Mouse (Mus musculus) CH12.LX (cell line): ENCODE results near the gene Ccdc103. TPM values are rescaled to one million over a fixed set of nuclear protein-coding genes. Genes with fewer than 3 reads are reported as not detected.

Source experiments
- DNase-seq: peaks from one replicate; pipeline ENCODE4 v3.0.0-alpha.2; 2013; ENCODE audit errors: extremely low read depth
- H3K27ac ChIP-seq: 2 replicates; pipeline ENCODE4 v1.5.1; 2012; ENCODE audit warnings: low read depth, mild to moderate bottlenecking, control low read depth, moderate library complexity; ENCODE audit not compliant: insufficient read depth
- H3K27me3 ChIP-seq: replicated peaks from 2 replicates; pipeline ENCODE3; 2012; ENCODE audit warnings: inconsistent platforms
- H3K36me3 ChIP-seq, 2 experiments: replicated peaks in 1 of 2; 2 replicates each; pipeline versions ENCODE3 to v1.6.1; 2012; ENCODE audit warnings: inconsistent platforms in 1 of 2, low read length in 1 of 2, mild to moderate bottlenecking in 1 of 2, mixed read lengths in 1 of 2, moderate library complexity in 1 of 2; ENCODE audit not compliant: control insufficient read depth in 1 of 2, insufficient read depth in 1 of 2
- H3K4me1 ChIP-seq, 2 experiments: 2 replicates each; pipeline ENCODE4 v1.6.1; 2012; ENCODE audit warnings: inconsistent platforms in 1 of 2, moderate library complexity in 1 of 2; ENCODE audit not compliant: insufficient read depth in 2 of 2, control insufficient read depth in 1 of 2
- H3K4me2 ChIP-seq: 2 replicates; pipeline ENCODE4 v1.6.1; 2012; ENCODE audit warnings: low read depth, mild to moderate bottlenecking, control low read depth; ENCODE audit not compliant: poor library complexity, insufficient read depth, severe bottlenecking
- H3K4me3 ChIP-seq, 3 experiments: fragments of 150-350 bp in 1 of 3; sonication (generic) in 1 of 3; replicated peaks in 1 of 3; 2 replicates each; pipeline versions ENCODE3 to v1.5.1; 2011 to 2012; ENCODE audit warnings: low read depth in 2 of 3, low read length in 2 of 3, mild to moderate bottlenecking in 2 of 3, moderate library complexity in 2 of 3, control low read depth in 1 of 3, improper control_type of control experiment in 1 of 3, inconsistent platforms in 1 of 3, mixed read lengths in 1 of 3; ENCODE audit not compliant: poor library complexity in 1 of 3
- H3K79me2 ChIP-seq: replicated peaks from 2 replicates; pipeline ENCODE4 v1.6.1; 2012; ENCODE audit warnings: mild to moderate bottlenecking, moderate library complexity; ENCODE audit not compliant: control insufficient read depth, poor library complexity, insufficient read depth, severe bottlenecking; ENCODE audit errors: extremely low read depth
- H3K9ac ChIP-seq: 2 replicates; pipeline ENCODE4 v1.6.1; 2012; ENCODE audit warnings: low read depth, mild to moderate bottlenecking, control low read depth, moderate library complexity; ENCODE audit not compliant: insufficient read depth
- H3K9me3 ChIP-seq: replicated peaks from 2 replicates; pipeline ENCODE3; 2012; ENCODE audit warnings: low read length, inconsistent platforms, mixed read lengths
- BHLHE40 ChIP-seq: IDR thresholded peaks from 2 replicates; pipeline ENCODE4 v1.6.1; 2011; ENCODE audit warnings: mild to moderate bottlenecking, low read depth, low read length, improper control_type of control experiment
- CTCF ChIP-seq, 2 experiments: IDR thresholded peaks in 1 of 2; conservative IDR thresholded peaks in 1 of 2; 2 replicates each; pipeline ENCODE4 v1.5.1; 2011 to 2012; ENCODE audit warnings: low read depth in 2 of 2, low read length in 2 of 2, improper control_type of control experiment in 1 of 2, inconsistent platforms in 1 of 2, mild to moderate bottlenecking in 1 of 2, moderate library complexity in 1 of 2
- E2F4 ChIP-seq: IDR thresholded peaks from 2 replicates; pipeline ENCODE4 v1.6.1; 2011; ENCODE audit warnings: low read depth, low read length, improper control_type of control experiment; ENCODE audit not compliant: insufficient replicate concordance
- ETS1 ChIP-seq: conservative IDR thresholded peaks from 2 replicates; pipeline ENCODE4 v1.6.1; 2012; ENCODE audit warnings: low read depth, mild to moderate bottlenecking, inconsistent platforms, low read length, improper control_type of control experiment, moderate library complexity
- KAT2A ChIP-seq: IDR thresholded peaks from 2 replicates; pipeline ENCODE4 v1.6.1; 2012; ENCODE audit warnings: low read length, improper control_type of control experiment, inconsistent platforms; ENCODE audit not compliant: insufficient replicate concordance
- MAX ChIP-seq: IDR thresholded peaks from 2 replicates; pipeline ENCODE4 v1.6.1; 2011; ENCODE audit warnings: low read length, improper control_type of control experiment
- MXI1 ChIP-seq: IDR thresholded peaks from 2 replicates; pipeline ENCODE4 v1.6.1; 2011; ENCODE audit warnings: mild to moderate bottlenecking, low read depth, low read length, improper control_type of control experiment
- POLR2AphosphoS2 ChIP-seq: IDR thresholded peaks from 2 replicates; pipeline ENCODE4 v1.6.1; 2011; ENCODE audit warnings: low read depth, low read length, improper control_type of control experiment
- TBP ChIP-seq: conservative IDR thresholded peaks from 2 replicates; pipeline ENCODE4 v1.6.1; 2011; ENCODE audit warnings: low read depth, low read length, improper control_type of control experiment
- USF1 ChIP-seq: IDR thresholded peaks from 2 replicates; pipeline ENCODE4 v1.6.1; 2014; ENCODE audit warnings: low read depth, mild to moderate bottlenecking, inconsistent platforms, low read length, improper control_type of control experiment
- ZKSCAN1 ChIP-seq: IDR thresholded peaks from 2 replicates; pipeline ENCODE4 v1.6.1; 2012; ENCODE audit warnings: low read depth, inconsistent platforms, low read length, improper control_type of control experiment, borderline replicate concordance
- ZMIZ1 ChIP-seq: IDR thresholded peaks from 2 replicates; pipeline ENCODE4 v1.6.1; 2012; ENCODE audit warnings: low read depth, mild to moderate bottlenecking, inconsistent platforms, low read length, improper control_type of control experiment
- dilution Hi-C: fragments of 300-500 bp; cut with MboI; formaldehyde crosslinking; loops from 2 replicates; pipeline ENCODE4 v1.14.3; 2020; ENCODE audit warnings: low sequenced_read_pairs; ENCODE audit not compliant: extremely low pct_unique_long_range_greater_than_20kb, extremely low pct_ligation_motif_present
- in situ Hi-C: fragments of 300-500 bp; cut with MboI; formaldehyde crosslinking; loops from 3 replicates; pipeline ENCODE4 v1.14.3; 2019; ENCODE audit warnings: low sequenced_read_pairs, low pct_ligation_motif_present, low pct_unique_long_range_greater_than_20kb, mixed read lengths
- polyA plus RNA-seq: library from polyadenylated mRNA; unstranded; fragments of >175 nt; gene quantifications from 2 replicates; pipeline ENCODE4 v1.2.1, GENCODE M21; 2012; ENCODE audit warnings: low read depth; ENCODE audit not compliant: insufficient read length
- total RNA-seq, 2 experiments: library from RNA; depleted of rRNA; stranded (reverse); fragments of 300-350 nt in 1 of 2; fragments of >200 nt in 1 of 2; gene quantifications; 2 replicates each; pipeline ENCODE4 v1.2.3; 2012 to 2014

Gene Ccdc103
- total and polyA plus RNA-seq, 3 experiments, result 0.20 to 0.58 (median 0.42) TPM

- in situ Hi-C loops, result no loop called here
- H3K4me2 ChIP-seq, result no peak overlapping the region
- no peak overlapping the region for H3K27ac ChIP-seq
- no peak for TF ChIP-seq MXI1
- TF ChIP-seq TBP, result 0 out of 2 replicates have a peak, but pooled peaks have one; percentile 67
- no peak for TF ChIP-seq KAT2A
- H3K79me2 ChIP-seq, result no peaks in the 10 kb centered on the region
- H3K9ac ChIP-seq, result no peak overlapping the region
- peaks cover 16% of the 10 kb centered on the region for H3K27me3 ChIP-seq
- no peak overlapping the region for H3K4me3 ChIP-seq
- H3K9me3 ChIP-seq, result no peaks in the 10 kb centered on the region
- peaks cover 27 to 41% of the 10 kb centered on the region in 2 experiments for H3K36me3 ChIP-seq
- H3K4me1 ChIP-seq, result peaks cover 3 to 11% of the 10 kb centered on the region in 2 experiments; a peak in 2 of 4 replicates
- no peak for DNase-seq
- dilution Hi-C loops, result no loop called here
Measured at GRCm38 (mm10) chr11:102902107-102902506, 21.1 kb downstream of the Ccdc103 start.

GRCm38 (mm10) chr11:102903654-102904053, 22.6 kb downstream of the Ccdc103 start:
- H3K4me2 ChIP-seq, result no peak overlapping the region
- in situ Hi-C loops, result no loop called here
- TF ChIP-seq CTCF (conservative IDR thresholded peaks at IDR 0.05 in 1 of 2, IDR thresholded peaks at IDR 0.05 in 1 of 2; ENCODE audit: low read depth in 2 of 2, low read length in 2 of 2) (no peak), KAT2A (no peak), MXI1 (no peak), POLR2AphosphoS2 (peak; percentile 13; the same call in 1 of the 2 replicates), USF1 (no peak), BHLHE40 (no peak)

GRCm38 (mm10) chr11:102911376-102911775, 30.4 kb downstream of the Ccdc103 start:
- no peaks in the 10 kb centered on the region for H3K27me3 ChIP-seq
- dilution Hi-C loops, result no loop called here

More at GRCm38 (mm10) chr11:102903654-102904053, 22.6 kb downstream of the Ccdc103 start:
- Histone ChIP-seq H3K36me3 (peaks cover 42 to 56% of the 10 kb centered on the region in 2 experiments), H3K4me1 (peaks cover 3 to 11% of the 10 kb centered on the region in 2 experiments; a peak in 2 of 4 replicates), H3K9me3 (no peaks in the 10 kb centered on the region), H3K27me3 (peaks cover 2% of the 10 kb centered on the region), H3K79me2 (no peaks in the 10 kb centered on the region), H3K9ac (no peak overlapping the region), H3K4me3 (no peak overlapping the region), H3K27ac (no peak overlapping the region)
- dilution Hi-C loops, result no loop called here
- DNase-seq, result no peak

More at GRCm38 (mm10) chr11:102911376-102911775, 30.4 kb downstream of the Ccdc103 start:
- H3K4me3 ChIP-seq, result no peak overlapping the region
- TF ChIP-seq ZKSCAN1, result no peak
- TF ChIP-seq E2F4, result no peak
- TF ChIP-seq POLR2AphosphoS2, result no peak
- TF ChIP-seq MAX, result no peak
- no peak for TF ChIP-seq ZMIZ1
- TF ChIP-seq ETS1, result no peak
- H3K9ac ChIP-seq, result no peak overlapping the region
- in situ Hi-C loops, result no loop called here
- peaks cover 94 to 99% of the 10 kb centered on the region in 2 experiments for H3K36me3 ChIP-seq
- H3K79me2 ChIP-seq, result peaks cover 11% of the 10 kb centered on the region
- no peak overlapping the region for H3K4me2 ChIP-seq
- no peaks in the 10 kb centered on the region for H3K9me3 ChIP-seq
- H3K27ac ChIP-seq, result no peak overlapping the region
- DNase-seq, result no peak
- H3K4me1 ChIP-seq, result peaks cover 2 to 4% of the 10 kb centered on the region in 2 experiments; a peak in 2 of 4 replicates
